Mouse (Mus musculus) cortical plate, adult 2 months (tissue): ENCODE data around the gene Sik2.

Experiments used
- CTCF ChIP-seq: fragments of 200-500 bp; IDR thresholded peaks from 2 replicates; pipeline ENCODE4 v1.5.1; 2011; ENCODE audit warnings: mild to moderate bottlenecking, control low read depth, low read length; ENCODE audit not compliant: insufficient read depth; ENCODE audit errors: extremely low read depth
- POLR2A ChIP-seq: fragments of 200-500 bp; IDR thresholded peaks from 2 replicates; pipeline ENCODE4 v1.6.1; 2011; ENCODE audit warnings: mild to moderate bottlenecking, low read length, control low read depth; ENCODE audit not compliant: insufficient read depth; ENCODE audit errors: extremely low read depth

DNA sequence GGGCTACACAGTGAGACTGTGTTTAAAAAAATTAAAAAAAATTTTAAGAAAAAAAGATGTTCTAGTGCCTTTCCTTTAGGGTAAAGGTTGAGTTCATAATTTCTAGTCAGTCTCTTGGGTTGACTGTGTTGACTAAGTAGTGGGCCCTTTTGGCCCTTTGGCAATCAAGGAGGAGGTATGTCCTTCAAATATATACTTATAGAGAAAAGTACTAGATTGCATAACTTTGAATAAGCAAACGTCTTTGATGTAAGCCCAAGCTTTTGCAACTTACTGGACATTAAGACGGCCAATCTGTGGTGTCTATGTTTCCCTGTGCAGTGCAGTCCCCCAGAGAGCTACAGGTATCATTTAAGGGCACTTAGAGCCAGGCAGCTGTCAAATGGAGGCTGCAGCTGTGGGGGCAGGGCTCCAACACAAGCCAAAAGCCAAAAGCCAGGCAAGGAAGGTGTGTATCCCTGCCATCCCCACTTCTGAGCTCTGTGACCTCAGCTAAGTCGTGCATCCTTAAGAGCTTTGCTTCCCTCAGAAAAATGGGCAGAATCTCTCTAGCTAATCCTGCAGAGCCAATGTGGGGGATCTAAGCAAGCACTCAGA is 118.3 kb downstream of the Sik2 start:
- TF ChIP-seq CTCF, result no peak
- no peak for TF ChIP-seq POLR2A
